Mouse (Mus musculus) liver, embryonic 11.5 days (tissue): ENCODE results near the gene Pde1a. TPM values are rescaled to one million over a fixed set of nuclear protein-coding genes. Genes with fewer than 3 reads are reported as not detected.

Experiments used
- ATAC-seq: fragments of 200-750 bp; cut with Nextera tagmentation; replicated peaks from 2 replicates; pipeline ENCODE4 v1.8.0; 2017; ENCODE audit warnings: moderate number of reproducible peaks, mild to moderate bottlenecking, moderate TSS enrichment, moderate library complexity; ENCODE audit not compliant: low FRiP score
- DNase-seq: peaks from one replicate; pipeline ENCODE4 v3.0.0-alpha.2; 2017; ENCODE audit warnings: low spot score
- H3K27ac ChIP-seq: fragments of 300-500 bp; sonication (generic); 2 replicates; pipeline ENCODE4 v1.5.1; 2014; ENCODE audit warnings: mild to moderate bottlenecking, low read depth, low read length, control low read depth
- H3K27me3 ChIP-seq: fragments of 300-500 bp; sonication (generic); replicated peaks from 2 replicates; pipeline ENCODE4 v1.6.1; 2014; ENCODE audit warnings: low read length, mixed read lengths; ENCODE audit not compliant: control insufficient read depth, insufficient read depth
- H3K36me3 ChIP-seq: fragments of 300-500 bp; sonication (generic); 2 replicates; pipeline ENCODE4 v1.6.1; 2014; ENCODE audit warnings: mild to moderate bottlenecking, low read length, moderate library complexity, mixed read lengths; ENCODE audit not compliant: control insufficient read depth, insufficient read depth
- H3K4me1 ChIP-seq: fragments of 300-500 bp; sonication (generic); replicated peaks from 2 replicates; pipeline ENCODE4 v1.6.1; 2014; ENCODE audit warnings: low read length, mixed read lengths; ENCODE audit not compliant: control insufficient read depth, insufficient read depth
- H3K4me2 ChIP-seq: fragments of 300-500 bp; sonication (generic); 2 replicates; pipeline ENCODE4 v1.6.1; 2014; ENCODE audit warnings: mild to moderate bottlenecking, control low read depth, moderate library complexity
- H3K4me3 ChIP-seq: fragments of 300-500 bp; sonication (generic); 2 replicates; pipeline ENCODE4 v1.5.1; 2014; ENCODE audit warnings: low read depth, low read length, control low read depth
- H3K9ac ChIP-seq: fragments of 300-500 bp; sonication (generic); 2 replicates; pipeline ENCODE4 v1.6.1; 2014; ENCODE audit warnings: low read depth, low read length, control low read depth
- H3K9me3 ChIP-seq: fragments of 300-500 bp; sonication (generic); 2 replicates; pipeline ENCODE4 v1.6.1; 2016; ENCODE audit warnings: low read length, inconsistent platforms, mixed read lengths; ENCODE audit not compliant: control insufficient read depth
- WGBS: fragments of 180-500 bp; shearing (Covaris S2); extraction: QIAGEN DNeasy Blood & Tissue Kit; methylation state at CpG from one replicate; pipeline ENCODE4 v1.1.7; 2014; 5-methylcytosine and 5-hydroxymethylcytosine counted together
- polyA plus RNA-seq: library from polyadenylated mRNA; unstranded; fragments of >200 nt; fragmentation: Nextera tagmentation; extraction: Ambion mirVana; gene quantifications from 2 replicates; pipeline ENCODE4 v1.2.1, GENCODE M21; 2014

Pde1a gene
- polyA plus RNA-seq, 1 experiment from 2014 or later: 16.8 TPM

DNA sequence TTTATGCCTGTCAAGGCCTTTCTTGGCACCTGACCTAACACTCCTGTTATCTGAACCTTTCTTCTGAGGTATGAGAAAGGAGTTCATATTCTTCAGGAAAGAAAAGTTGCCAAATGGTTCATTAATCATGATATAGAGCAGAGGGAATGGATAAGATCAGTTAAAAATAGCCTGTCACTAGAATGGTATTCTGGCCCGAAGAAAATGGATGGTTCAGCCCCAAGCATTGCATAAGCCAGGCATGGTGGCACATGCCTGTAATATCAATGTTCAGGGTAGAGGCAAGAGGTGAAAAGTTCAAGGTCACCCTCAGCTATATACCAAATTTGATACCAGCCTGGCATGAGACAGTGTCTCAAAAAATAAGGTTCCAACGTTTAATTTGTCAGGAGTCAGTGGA is 336.1 kb downstream of the Pde1a start:
- DNase-seq: no peak
- Histone ChIP-seq H3K36me3 (no peaks in the 10 kb centered on the region), H3K4me1 (no peaks in the 10 kb centered on the region), H3K27ac (no peak overlapping the region), H3K9ac (no peak overlapping the region), H3K4me2 (no peak overlapping the region), H3K9me3 (no peaks in the 10 kb centered on the region), H3K4me3 (no peak overlapping the region), H3K27me3 (no peaks in the 10 kb centered on the region)
- no peak for ATAC-seq
- WGBS: 55% methylated on average over 2 of the region's 2 CpGs

DNA sequence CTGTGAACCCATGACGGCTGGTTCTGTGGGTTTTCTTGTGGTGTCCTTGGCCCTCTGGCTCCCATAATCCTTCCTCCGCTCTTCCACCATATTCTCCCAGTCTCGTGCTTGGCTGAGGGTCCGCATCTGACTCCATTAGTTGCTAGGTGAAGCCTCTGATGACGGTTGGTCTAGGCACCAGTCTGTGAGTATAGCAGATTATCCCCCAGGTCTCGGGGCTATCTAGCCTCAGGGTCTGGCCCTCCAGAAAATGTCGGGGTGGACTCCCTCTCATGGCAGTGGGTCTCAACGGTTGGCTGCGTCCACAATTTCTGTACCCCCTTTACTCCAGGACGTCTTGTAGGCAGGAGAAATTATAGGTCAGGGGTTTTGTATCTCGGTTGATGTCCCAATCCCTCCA is 342.8 kb downstream of the Pde1a start:
- no peaks in the 10 kb centered on the region for H3K27me3 ChIP-seq
- H3K9me3 ChIP-seq: no peaks in the 10 kb centered on the region
- H3K9ac ChIP-seq: no peak overlapping the region
- no peaks in the 10 kb centered on the region for H3K4me1 ChIP-seq
- DNase-seq (no peak), ATAC-seq (no peak)
- no peaks in the 10 kb centered on the region for H3K36me3 ChIP-seq
- 82% methylated on average over 11 of the region's 11 CpGs for WGBS
- no peak overlapping the region for H3K4me2 ChIP-seq
- no peak overlapping the region for H3K27ac ChIP-seq
- H3K4me3 ChIP-seq: no peak overlapping the region

DNA sequence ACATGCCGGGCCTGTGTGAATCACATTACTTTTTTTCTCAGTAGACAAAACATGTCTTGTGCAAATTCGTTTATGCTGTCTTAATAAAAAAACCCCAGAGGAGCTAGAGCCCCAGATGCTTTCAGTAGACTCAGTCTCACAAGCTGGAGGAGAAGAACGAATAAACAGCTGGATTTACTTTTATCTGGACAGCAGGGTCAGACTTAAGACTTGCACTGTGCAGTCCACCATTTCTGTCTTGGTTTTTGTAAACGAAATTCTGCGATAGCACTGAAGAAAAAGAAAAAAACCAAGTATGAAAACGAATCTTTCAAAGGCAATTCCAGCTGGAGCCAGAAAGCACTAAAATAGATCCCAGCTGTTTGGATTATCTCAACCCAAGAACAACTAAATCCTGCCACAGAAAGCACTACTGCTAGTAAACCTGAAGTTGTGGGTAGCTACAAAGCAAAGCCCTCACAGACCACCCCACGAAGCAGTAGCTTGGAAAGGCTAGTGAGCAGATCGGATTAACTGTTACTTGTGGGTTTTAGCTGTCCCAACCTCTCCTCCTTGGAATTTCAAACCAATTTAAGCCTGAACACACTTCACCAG is 343.6 kb downstream of the Pde1a start:
- Histone ChIP-seq H3K4me1 (no peaks in the 10 kb centered on the region), H3K36me3 (no peaks in the 10 kb centered on the region), H3K9me3 (no peaks in the 10 kb centered on the region), H3K4me3 (no peak overlapping the region), H3K27ac (0 out of 2 replicates have a peak overlapping the region, but pooled peaks have one; percentile 2), H3K27me3 (no peaks in the 10 kb centered on the region), H3K9ac (no peak overlapping the region), H3K4me2 (no peak overlapping the region)
- ATAC-seq: no peak
- DNase-seq: no peak
- 57% methylated on average over 8 of the region's 8 CpGs for WGBS

Other genes starting within 250 kb of the Pde1a start
- gene Prdx6b, start 163.0 kb upstream of the Pde1a start, polyA plus RNA-seq: not detected in 2 replicates
- gene Dnajc10, start 186.0 kb upstream of the Pde1a start, polyA plus RNA-seq: 42.6 and 53.1 TPM in 2 replicates